Mouse (Mus musculus) thymus, adult 2 months (tissue): ENCODE results near the gene Mlx. TPM values are rescaled to one million over a fixed set of nuclear protein-coding genes. Genes with fewer than 3 reads are reported as not detected.

Experiments used
- DNase-seq: peaks from one replicate; pipeline ENCODE4 v3.0.0; 2021
- H3K27ac ChIP-seq: fragments of 200-500 bp; 2 replicates; pipeline ENCODE4 v1.5.1; 2012; ENCODE audit warnings: low read length, control low read depth; ENCODE audit not compliant: control insufficient read depth, insufficient read depth
- H3K27me3 ChIP-seq: fragments of 200-500 bp; 2 replicates; pipeline ENCODE4 v1.6.1; 2012; ENCODE audit warnings: mild to moderate bottlenecking, low read length, moderate library complexity, mixed read lengths; ENCODE audit not compliant: control insufficient read depth, insufficient read depth
- H3K36me3 ChIP-seq: fragments of 200-500 bp; 2 replicates; pipeline ENCODE4 v1.6.1; 2012; ENCODE audit warnings: mild to moderate bottlenecking, low read length, moderate library complexity; ENCODE audit not compliant: control insufficient read depth, insufficient read depth
- H3K4me1 ChIP-seq: fragments of 200-500 bp; replicated peaks from 2 replicates; pipeline ENCODE4 v1.6.1; 2012; ENCODE audit warnings: low read length; ENCODE audit not compliant: control insufficient read depth, insufficient read depth
- H3K4me3 ChIP-seq: fragments of 200-500 bp; 2 replicates; pipeline ENCODE4 v1.5.1; 2012; ENCODE audit warnings: mild to moderate bottlenecking, low read length, control low read depth, moderate library complexity; ENCODE audit not compliant: control insufficient read depth, insufficient read depth
- CTCF ChIP-seq: fragments of 200-500 bp; IDR thresholded peaks from 2 replicates; pipeline ENCODE4 v1.5.1; 2012; ENCODE audit warnings: mild to moderate bottlenecking, control low read depth, low read length, moderate library complexity, borderline replicate concordance; ENCODE audit not compliant: control insufficient read depth, poor library complexity, insufficient read depth; ENCODE audit errors: extremely low read depth
- POLR2A ChIP-seq: fragments of 200-500 bp; IDR thresholded peaks from 2 replicates; pipeline ENCODE4 v1.6.1; 2012; ENCODE audit warnings: mild to moderate bottlenecking, low read length, control low read depth, moderate library complexity; ENCODE audit not compliant: control insufficient read depth, poor library complexity, insufficient read depth; ENCODE audit errors: extremely low read depth
- whole genome bisulfite sequencing: fragments of 180-500 bp; shearing (Covaris S2); methylation state at CpG from one replicate; pipeline ENCODE4 v1.1.7; 2018; 5-methylcytosine and 5-hydroxymethylcytosine counted together
- polyA plus RNA-seq: library from polyadenylated mRNA; depleted of rRNA; stranded (reverse); fragments of >200 nt; gene quantifications from 2 replicates; pipeline ENCODE4 v1.2.3, GENCODE M21; 2012

Gene Mlx
- polyA plus RNA-seq, 1 experiment: 110 TPM

GRCm38 (mm10) chr11:101083083-101083697 is 3.9 kb upstream of the Mlx start:
- DNase-seq: no peak
- Histone ChIP-seq H3K36me3 (no peaks in the 10 kb centered on the region), H3K27me3 (peaks cover 5% of the 10 kb centered on the region; the same call in 1 of the 2 replicates), H3K4me3 (peak overlapping the region; percentile 89), H3K4me1 (peaks cover 39% of the 10 kb centered on the region), H3K27ac (no peak overlapping the region; the same call in 1 of the 2 replicates)
- WGBS: 44% methylated on average over 19 of the region's 19 CpGs
- no peak for TF ChIP-seq CTCF
- no peak for TF ChIP-seq POLR2A

- no peak overlapping the region for H3K27ac ChIP-seq
- peaks cover 3% of the 10 kb centered on the region; the same call in 1 of the 2 replicates for H3K27me3 ChIP-seq
These were observed 2.8 kb upstream of the Mlx start for GRCm38 (mm10) chr11:101084246-101084645.

GRCm38 (mm10) chr11:101084811-101085210 is 2.3 kb upstream of the Mlx start:
- no peak for TF ChIP-seq POLR2A
- TF ChIP-seq CTCF: no peak
- 97% methylated on average over 12 of the region's 12 CpGs for WGBS

More at GRCm38 (mm10) chr11:101084246-101084645, 2.8 kb upstream of the Mlx start:
- 97% methylated on average over 14 of the region's 14 CpGs for WGBS
- DNase-seq: no peak
- no peak overlapping the region for H3K4me3 ChIP-seq
- TF ChIP-seq POLR2A (no peak), CTCF (no peak)
- peaks cover 40% of the 10 kb centered on the region for H3K4me1 ChIP-seq
- H3K36me3 ChIP-seq: peaks cover 3% of the 10 kb centered on the region

GRCm38 (mm10) chr11:101085617-101086322 is 1.3 kb upstream of the Mlx start:
- DNase-seq: no peak
- H3K27ac ChIP-seq: no peak overlapping the region
- TF ChIP-seq CTCF (no peak), POLR2A (no peak)
- H3K36me3 ChIP-seq: peaks cover 18% of the 10 kb centered on the region
- H3K27me3 ChIP-seq: no peaks in the 10 kb centered on the region; the same call in 1 of the 2 replicates
- peaks cover 32% of the 10 kb centered on the region for H3K4me1 ChIP-seq
- no peak overlapping the region for H3K4me3 ChIP-seq
- 97% methylated on average over 18 of the region's 18 CpGs for WGBS

More at GRCm38 (mm10) chr11:101084811-101085210, 2.3 kb upstream of the Mlx start:
- no peak overlapping the region for H3K27ac ChIP-seq
- DNase-seq: no peak
- no peak overlapping the region for H3K4me3 ChIP-seq
- peaks cover 9% of the 10 kb centered on the region for H3K36me3 ChIP-seq
- H3K4me1 ChIP-seq: peaks cover 35% of the 10 kb centered on the region
- no peaks in the 10 kb centered on the region; the same call in 1 of the 2 replicates for H3K27me3 ChIP-seq

GRCm38 (mm10) chr11:101086323-101086674 is 778 bp upstream of the Mlx start:
- Histone ChIP-seq H3K27ac (no peak overlapping the region), H3K36me3 (peaks cover 24% of the 10 kb centered on the region), H3K4me3 (no peak overlapping the region), H3K27me3 (no peaks in the 10 kb centered on the region), H3K4me1 (peaks cover 32% of the 10 kb centered on the region)
- no peak for TF ChIP-seq CTCF
- TF ChIP-seq POLR2A: no peak
- WGBS: 80% methylated on average over 6 of the region's 6 CpGs
- no peak for DNase-seq

GRCm38 (mm10) chr11:101087682-101088055 is 592 bp downstream of the Mlx start:
- H3K4me3 ChIP-seq: peak overlapping the region; percentile 54
- H3K27ac ChIP-seq: peak overlapping the region; percentile 16; the same call in 1 of the 2 replicates
- WGBS: 5% methylated on average over 8 of the region's 8 CpGs
- H3K36me3 ChIP-seq: peaks cover 37% of the 10 kb centered on the region
- H3K27me3 ChIP-seq: no peaks in the 10 kb centered on the region
- TF ChIP-seq POLR2A: no peak
- H3K4me1 ChIP-seq: peaks cover 28% of the 10 kb centered on the region
- no peak for DNase-seq
